Mouse (Mus musculus) thymus, adult 2 months (tissue): Measurements from ENCODE around the gene Ddhd1.

Experiments used
- CTCF ChIP-seq: fragments of 200-500 bp; IDR thresholded peaks from 2 replicates; pipeline ENCODE4 v1.5.1; 2012; ENCODE audit warnings: mild to moderate bottlenecking, control low read depth, low read length, moderate library complexity, borderline replicate concordance; ENCODE audit not compliant: control insufficient read depth, poor library complexity, insufficient read depth; ENCODE audit errors: extremely low read depth
- POLR2A ChIP-seq: fragments of 200-500 bp; IDR thresholded peaks from 2 replicates; pipeline ENCODE4 v1.6.1; 2012; ENCODE audit warnings: mild to moderate bottlenecking, low read length, control low read depth, moderate library complexity; ENCODE audit not compliant: control insufficient read depth, poor library complexity, insufficient read depth; ENCODE audit errors: extremely low read depth

- no peak for TF ChIP-seq POLR2A
- no peak for TF ChIP-seq CTCF
Observed at GRCm38 (mm10) chr14:45559018-45559417, 98.9 kb downstream of the Ddhd1 start.
